Mouse (Mus musculus) gastrocnemius, postnatal 4 days (tissue): Measurements from ENCODE around the gene Paqr3. TPM values are rescaled to one million over a fixed set of nuclear protein-coding genes. Genes with fewer than 3 reads are reported as not detected.

Source experiments
- DNase-seq, 2 experiments: peaks; one replicate each; pipeline ENCODE4 v3.0.0; 2021 to 2022; ENCODE audit warnings: low spot score in 2 of 2, mixed read lengths in 2 of 2
- long read RNA-seq, 2 experiments: library from polyadenylated mRNA; stranded (forward); transcript quantifications; one replicate each; pipeline ENCODE4 v2.0.0; 2021
- total RNA-seq, 2 experiments: library from RNA; stranded (reverse); gene quantifications; 2 replicates each; pipeline ENCODE4 v1.2.3; 2021

Paqr3 gene
- total RNA-seq = 1 to 10 TPM; 3.4 to 3.5 TPM
- long read RNA-seq, experiment 1, partial matches to known transcripts = 1 of 9 reads
- long read RNA-seq, experiment 1, other reads (novel, unspliced or antisense) = 4 of 9 reads
- long read RNA-seq, experiment 2, transcript Paqr3-203 (7 exons, 2,257 nt) = major isoform, 8 of 13 reads
- long read RNA-seq, experiment 2, partial matches to known transcripts = 2 of 13 reads
- long read RNA-seq, experiment 2, other reads (novel, unspliced or antisense) = 3 of 13 reads

DNA sequence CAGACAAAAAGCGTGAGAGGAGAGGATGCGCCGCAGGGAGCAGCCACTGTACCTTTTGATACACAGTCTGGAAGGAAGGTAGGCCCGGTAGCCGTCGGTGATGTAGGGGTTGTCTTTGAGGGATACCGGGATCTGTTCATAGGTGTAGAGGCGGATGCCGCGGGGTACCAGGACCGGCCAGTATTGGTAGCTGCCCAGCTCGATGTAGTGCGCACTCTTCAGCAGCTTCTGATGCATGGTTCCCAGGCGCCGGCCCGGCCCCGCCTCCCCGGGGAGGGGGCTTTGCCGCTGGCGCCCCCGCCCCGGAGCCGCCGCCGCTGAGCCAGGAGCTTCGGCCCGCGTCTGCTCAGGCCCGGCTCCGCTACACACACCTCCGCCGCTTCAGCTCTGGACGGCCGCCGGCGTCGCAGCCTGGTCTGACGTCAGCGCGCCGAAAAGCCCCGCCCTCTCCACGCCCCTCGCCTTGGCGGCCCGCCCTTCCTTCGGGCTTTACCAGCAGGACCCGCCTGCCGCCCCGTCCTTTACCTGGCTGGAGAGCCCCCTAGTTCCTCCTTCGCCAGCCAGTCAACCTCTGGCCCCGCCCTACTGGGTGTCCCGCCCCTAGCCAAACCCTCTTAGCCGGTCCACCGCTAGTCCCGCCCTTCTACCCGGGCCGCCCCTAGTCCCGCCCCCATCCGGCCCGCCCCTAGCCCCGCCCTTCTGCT is at the start of gene Paqr3:
Paqr3 (minus strand) TSS at position 390 of the 704 bp plus-strand sequence.
- peak; percentile 89 to 94 for DNase-seq

DNA sequence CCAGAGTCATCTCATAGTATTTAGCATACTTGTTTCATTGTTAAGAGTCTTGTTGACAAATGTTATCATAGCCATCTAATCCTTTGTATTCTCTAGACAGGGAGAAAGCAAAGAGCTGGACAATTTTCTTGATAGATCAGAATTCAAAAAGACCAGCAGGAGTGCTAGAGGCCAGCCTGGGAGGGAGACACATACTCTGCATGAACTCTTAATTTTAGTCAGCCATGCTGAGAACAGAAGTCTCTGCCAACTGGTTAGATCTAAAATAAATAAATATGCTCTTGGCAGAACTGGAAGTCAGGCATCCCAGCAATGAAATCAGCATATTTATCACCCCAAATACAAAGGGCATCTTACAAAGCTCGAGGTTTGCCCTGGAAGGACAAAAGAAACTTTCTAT is 43.3 kb upstream of the Paqr3 start:
- DNase-seq = no peak

DNA sequence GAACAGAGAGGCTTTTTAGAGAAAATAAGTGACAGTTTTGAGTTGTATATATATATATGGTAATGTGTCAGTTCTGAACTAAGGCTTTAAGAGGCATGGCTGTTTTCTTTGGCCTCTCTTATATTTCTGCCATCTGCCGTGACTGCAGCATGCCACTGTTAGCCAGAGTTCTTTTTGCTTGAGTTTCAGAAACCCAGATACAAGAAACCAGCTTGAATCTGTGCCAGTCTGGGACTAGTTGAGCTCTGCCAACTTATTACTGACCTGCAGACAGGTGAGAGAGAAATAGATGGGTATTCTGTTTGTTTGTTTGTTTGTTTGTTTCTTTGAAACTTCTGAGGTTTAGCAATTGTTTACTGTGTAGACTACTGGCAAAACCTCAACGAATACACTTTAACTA is 23.9 kb upstream of the Paqr3 start:
- no peak for DNase-seq

DNA sequence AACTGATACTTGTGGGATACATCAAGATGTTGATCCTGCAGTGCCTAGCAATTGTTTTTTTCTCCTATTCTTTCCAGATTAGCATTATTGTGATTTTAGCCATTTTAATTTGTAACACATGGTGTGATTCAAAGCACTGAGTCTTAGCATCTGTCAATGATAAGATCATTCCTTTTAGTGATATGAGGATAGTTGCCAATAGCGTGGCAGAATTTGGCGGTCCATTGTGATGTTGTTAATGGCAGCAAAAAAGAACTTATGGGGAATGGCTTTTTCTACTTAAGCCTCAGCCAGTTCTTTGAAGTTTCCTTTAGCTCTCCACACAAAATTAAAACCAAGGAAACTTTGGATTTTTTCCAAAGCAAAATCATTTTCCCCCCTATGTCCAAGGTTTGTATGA is 18.2 kb upstream of the Paqr3 start:
- DNase-seq = no peak

DNA sequence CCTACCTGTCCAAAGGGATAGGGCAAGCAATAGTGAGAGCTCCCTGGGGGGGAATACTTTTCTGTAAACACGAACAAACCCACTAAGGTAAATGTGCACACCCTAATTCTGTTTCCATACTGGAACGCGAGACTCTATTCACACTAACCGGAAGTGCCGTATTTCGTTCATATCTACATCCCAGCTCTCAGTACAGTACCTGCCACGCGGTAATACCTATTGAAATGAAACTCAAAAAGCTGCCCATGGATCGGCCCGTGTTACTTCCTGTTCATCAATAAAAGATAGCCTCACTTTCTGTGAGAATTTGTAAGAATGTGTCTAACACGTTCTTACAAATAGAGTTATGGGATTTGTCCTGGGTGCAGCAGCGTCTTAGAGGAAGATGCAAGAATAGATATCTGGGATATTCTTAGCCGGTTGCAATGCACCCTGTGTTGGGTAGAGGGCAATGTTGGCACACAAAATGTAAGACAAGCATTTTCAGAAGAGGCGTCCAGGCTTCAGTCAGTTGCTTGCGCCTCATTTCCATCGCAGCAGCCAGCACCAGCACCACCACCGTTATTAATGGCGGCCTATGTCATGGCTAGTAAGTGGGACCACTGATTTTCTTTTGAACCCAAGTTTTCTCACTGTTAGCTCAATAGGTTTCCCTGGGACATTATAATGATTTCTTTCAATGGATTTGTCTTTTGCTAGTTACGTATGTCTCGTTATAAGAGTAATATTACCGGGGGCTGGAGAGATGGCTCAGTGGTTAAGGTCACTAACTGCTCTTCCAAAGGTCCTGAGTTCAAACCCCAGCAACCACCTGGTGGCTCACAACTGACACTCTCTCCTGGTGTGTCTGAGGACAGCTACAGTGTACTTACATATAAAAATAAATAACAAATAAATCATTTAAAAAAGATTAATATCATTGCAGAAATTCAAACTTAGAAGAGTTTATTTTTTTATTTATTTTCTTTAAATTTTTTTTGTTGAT is 17.1 kb upstream of the Paqr3 start:
- DNase-seq = peak; percentile 19 to 51

DNA sequence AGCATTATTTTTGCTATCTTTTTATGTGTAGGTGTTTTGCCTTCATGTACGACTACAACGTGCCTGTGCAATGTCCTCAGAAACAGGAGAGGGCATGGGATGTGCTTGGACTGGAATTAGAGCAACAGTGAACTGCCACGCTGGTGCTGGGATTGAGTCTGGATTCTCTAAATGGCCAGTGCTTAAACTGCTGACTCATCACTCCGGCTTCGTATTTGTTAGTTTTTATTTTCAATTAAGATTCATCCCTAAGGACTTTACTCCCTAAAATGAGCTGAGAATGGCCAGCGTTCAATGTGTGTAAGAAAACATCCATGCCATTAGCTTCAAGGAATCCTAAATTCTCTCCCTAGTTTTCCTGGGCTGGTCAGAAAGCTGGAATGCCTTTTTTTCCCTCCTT is 15.9 kb upstream of the Paqr3 start:
- no peak for DNase-seq

DNA sequence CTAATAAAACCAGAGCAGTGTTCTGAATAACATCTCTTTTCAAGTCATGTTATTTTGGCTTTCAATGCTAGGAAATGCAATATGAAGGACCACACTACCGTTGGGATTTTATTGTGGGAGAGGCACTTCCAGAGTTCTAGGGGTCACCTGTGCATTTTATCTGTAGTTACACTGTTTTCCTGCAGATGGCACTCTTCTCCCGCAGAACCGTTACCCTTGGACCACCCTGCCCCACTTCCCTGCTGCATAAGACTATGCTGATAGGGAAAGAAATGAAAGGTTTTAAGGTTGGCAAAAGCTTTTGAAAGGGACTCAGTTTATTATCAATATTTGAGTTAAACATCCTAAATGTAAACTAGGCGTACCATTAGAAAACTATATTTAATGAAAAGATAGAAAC is 14.6 kb upstream of the Paqr3 start:
- DNase-seq = peak in 1 of 2 experiments; percentile 35

DNA sequence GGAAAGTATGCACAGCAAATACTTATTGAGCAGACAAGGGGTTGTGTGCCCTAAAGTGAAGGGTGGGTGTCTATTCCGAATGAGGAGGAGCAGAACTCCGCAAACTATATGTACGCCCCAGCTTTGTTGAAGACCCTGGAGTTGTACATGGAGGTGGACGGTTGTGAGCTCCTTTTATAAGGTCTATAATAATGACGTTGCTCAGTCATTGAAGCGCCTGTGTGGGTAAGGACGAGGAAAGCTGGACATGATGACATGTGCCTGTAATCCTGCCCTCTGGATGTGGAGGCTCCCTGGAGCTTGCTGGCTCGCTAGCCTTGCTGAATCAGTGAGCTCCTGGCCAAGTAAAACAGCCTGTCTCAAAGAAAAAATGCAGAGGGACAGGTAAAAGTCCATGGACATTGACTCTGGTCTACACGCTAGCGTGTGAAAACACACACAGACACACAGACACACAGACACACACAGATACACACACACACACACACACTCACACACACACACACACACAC is 14.1 kb upstream of the Paqr3 start:
- DNase-seq = no peak

DNA sequence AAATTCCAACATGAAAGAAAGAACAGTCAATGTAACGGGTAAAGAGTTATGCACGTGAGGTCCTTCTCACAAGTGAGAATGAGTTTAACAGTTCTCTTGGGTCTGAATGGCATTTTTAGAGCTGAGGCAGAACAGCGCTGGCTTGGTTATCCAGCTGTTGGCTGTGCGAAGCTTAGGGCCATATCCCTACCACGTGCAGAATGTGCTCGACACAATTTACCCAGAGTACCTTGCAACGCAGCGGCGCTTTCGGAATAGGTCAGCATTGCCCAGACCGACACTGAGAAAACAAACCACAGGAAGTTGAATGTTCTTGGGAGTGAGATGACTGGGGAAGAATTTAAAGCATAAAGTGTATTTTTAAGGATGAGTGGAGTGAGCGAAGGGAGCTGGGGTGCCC is 13.6 kb upstream of the Paqr3 start:
- DNase-seq = no peak

DNA sequence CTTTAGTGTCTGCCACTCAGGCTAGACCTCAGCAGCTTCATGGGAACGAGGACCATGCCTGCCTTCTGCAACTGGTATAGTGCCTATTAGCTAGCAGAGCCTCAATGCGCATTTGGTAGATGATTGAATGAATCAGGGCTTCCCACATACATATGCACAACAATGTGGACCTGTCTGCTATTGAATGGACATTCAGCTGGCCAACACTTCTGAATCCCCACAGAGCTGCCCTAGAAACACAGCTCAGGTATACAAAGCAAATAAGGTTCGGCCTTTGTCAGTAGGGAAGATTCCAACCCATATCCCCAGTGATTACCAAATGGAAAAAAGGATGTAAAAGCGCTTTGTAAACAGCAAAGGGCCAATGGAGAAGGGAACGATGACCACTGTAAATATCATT is 699 bp downstream of the Paqr3 start:
- DNase-seq = no peak

DNA sequence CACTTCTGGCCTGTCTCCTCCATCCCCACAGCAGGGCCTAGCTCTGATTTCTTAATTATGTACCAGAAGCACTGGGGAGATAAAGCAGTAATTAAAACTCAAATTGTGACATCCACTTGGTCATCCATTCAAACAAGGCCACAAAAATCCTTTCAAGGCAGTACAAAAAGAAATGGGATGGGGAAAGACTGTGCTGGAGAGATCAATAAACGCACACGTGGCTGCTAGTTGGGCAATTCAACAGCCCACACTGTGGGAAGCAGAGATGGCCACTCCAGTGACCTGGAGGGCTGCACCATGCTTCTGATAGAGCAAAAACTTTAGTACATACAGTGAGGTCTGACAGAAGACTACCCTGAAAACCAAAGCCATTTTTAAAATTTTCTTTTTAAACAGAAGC is 1.3 kb downstream of the Paqr3 start:
- no peak for DNase-seq

DNA sequence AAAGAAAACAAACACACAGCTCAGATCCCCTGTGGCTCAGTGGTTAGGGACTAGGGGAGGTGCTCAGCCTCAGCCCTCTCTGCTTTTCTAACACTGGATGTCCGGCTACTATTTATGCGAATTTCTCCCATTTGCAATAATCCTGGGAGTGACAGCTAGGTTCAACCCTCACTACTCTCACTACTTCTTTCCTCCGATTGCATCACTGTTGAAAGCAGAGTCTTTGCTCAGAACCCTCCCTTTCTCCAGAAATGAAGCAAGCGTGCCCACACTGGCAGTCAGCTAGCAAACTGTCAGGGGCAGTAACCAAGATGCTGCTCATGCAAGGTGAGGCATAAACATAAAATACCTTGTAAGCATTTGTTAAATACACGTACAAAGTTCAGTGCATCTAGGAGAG is 3.1 kb downstream of the Paqr3 start:
- DNase-seq = no peak

DNA sequence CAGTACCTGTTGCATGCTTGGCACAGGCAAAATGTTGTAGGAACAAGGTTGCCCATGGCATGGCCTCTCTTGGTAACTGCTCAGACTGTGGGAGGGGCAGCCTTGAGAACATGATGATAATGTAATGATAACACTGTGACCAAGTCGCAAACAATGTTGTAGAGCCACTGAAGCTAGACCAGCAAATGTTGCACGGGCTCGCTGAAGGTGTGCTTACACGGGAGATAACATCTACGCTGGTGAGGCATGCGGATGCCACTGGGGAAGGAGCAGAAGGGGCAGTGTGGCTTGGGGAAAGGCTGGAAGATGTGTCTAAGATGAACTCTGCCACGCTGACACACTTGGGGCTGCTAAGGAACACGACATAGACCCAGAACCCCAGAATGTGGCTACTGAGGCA is 11.4 kb downstream of the Paqr3 start:
- DNase-seq = no peak

DNA sequence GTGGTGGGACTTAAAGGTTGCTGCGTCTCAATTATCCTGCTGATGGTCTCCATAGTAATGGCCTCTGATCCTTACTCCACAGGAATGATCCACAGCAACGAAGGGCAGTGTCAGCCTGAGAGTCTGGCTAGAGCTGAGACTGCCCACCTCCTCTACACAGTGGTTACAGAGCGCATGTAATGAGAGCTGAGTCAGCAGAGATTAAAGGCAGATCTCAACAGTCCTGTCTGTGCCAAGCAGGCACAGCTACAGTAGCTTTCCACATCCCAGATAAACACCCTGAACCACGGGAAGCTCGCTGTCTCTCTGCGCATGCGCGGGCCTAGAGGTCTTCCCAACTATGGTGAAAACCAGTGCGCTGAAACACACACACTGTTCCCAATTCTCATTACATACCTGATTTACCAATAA is 13.8 kb downstream of the Paqr3 start:
- no peak for DNase-seq

DNA sequence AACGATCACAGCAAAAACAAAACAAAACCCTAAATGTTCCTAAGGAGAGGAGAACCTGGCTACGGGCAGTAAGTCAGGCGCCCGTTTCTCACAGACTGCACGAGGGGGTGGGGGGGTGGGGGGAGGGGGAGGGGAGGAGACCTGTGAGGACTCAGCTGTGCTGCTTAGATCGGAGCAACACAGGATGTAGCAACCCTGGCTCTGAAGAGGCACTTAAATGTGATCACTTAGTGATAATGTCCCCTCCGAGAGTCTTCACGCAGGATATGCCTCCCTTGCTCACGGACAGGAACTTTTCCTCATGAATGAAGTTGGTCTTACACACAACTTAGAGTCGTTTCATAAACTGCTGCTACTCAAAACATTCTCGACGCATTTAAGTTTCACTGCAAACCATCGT is 16.1 kb downstream of the Paqr3 start:
- DNase-seq = no peak

DNA sequence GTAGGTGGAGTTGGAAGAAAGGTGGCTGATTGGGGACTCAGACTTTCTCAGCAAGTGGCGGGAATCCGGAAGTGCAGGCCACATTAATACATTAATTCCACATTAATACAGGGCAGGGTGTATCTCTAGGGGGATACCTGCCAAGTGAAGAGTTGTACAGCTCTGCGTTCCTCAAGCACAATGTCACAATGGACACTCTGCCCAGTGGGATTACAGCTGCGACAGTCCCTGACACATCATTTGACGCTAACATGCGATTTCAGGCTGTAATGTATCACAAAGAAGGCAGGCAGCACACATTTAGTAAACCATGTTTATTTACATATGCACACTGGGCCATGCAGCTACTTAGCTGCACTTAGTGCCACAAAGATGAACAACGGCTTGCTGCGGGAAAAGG is 18.4 kb downstream of the Paqr3 start:
- DNase-seq = no peak

DNA sequence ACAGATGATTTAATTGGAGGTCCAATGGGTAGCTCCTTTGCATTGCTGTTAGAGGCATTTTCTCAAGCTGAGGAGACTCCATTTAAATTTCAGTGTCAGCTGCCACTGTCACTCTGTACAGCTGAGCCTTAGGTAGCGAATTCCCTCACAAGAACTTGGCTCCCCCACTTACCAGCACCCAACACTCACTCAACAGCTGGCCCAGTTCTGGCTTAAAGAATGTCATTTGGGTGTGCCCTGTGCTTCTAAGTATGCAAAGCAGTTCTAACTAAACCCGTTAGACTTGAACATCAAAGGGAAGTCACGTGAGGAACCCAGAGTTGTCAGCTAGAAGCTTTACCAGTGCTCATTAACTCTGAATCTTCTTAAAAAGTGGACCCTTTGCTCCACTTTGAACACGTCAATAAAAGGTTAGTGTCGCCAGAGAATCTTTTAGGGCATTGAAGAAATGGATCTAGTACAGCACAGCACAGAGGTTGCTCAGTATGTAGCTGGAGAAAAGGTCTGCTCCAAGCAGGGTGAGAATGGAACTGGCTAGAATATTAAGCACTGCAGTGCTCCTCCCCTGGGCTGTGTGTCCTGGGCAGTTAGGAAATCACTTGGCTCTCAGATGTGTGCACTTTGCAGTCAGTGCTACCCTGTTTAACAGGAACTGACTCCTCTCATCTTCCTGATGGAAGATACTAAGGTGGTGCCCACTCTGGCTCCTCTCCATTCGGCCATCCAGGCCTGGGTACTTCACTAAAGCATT is 21.2 kb downstream of the Paqr3 start:
- no peak for DNase-seq

DNA sequence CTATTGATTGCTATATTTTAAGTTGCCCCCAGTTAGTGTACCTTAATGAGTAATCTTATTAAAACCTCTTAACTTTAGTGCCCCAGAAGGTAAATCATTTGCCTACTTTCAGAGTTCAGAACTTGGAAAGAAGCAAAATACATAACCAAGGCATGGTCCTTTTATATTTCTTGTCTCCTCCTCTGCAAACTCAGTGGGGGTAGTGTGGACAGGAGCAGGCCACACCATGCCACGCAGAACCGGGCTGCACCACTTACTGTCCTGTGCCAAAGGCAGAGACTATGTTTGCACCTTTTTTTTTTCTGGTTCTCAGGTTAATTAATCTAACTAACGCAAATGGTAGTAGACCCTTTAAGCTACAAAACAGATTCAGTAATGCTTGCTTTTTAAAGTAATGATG is 22.0 kb downstream of the Paqr3 start:
- DNase-seq = no peak

DNA sequence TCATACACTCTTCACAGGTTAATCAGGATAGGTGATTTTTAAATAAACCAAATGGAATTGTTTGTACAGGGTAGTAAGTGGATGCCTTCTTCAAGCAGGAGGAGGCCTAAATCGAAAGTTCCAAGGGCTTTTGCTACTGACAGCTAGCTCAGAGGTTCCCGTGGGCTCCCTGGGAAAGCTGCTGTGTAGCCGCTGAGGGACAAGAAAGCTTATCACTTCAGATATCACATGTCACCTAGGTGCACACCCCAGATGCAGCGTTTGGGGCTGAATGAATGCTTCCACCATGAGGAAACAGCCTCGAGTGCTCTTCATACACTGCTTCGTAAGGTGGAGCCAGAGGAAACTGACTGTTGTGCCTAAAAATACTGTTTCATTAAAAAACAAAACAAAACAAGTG is 23.2 kb downstream of the Paqr3 start:
- DNase-seq = no peak

DNA sequence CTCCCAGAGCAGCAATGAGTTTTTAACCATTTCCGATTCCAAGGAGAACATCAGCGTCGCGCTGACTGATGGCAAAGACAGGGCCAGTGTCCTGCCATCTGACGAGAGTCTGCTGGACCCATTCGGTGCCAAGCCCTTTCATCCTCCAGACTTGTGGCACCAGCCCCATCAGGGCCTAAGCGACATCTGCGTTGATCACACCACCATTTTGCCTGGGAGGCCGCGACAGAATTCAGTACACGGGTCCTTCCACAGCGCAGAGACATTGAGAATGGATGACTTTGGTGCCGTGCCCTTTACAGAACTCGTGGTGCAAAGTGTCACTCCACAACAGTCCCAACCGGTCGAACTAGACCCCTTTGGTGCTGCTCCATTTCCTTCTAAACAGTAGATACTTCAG is 23.6 kb downstream of the Paqr3 start:
- no peak for DNase-seq

DNA sequence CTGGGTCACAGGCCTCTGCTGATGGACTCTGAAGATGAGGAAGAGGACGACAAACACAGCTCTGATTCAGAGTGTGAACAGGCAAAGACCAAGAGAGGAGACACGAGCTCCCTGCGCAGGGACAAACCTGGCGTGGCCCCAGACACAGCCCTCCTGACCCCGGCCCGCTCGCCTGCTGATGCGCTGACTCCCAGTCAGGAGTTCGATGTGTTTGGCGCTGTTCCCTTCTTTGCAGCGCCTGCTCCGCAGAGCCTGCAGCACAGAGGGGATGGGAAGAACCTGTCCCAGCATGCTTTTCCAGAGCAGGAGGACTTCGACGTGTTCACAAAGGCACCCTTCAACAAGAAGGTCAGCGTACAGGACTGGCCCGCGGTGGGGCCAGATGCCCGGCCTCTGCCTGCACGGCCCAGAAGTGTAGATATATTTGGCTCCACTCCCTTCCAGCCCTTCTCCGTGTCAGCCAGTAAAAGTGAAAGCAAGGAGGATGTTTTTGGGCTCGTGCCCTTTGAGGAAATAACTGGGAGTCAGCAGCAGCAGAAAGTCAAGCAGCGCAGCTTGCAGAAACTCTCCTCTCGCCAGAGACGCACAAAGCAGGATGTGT is 24.3 kb downstream of the Paqr3 start:
- no peak for DNase-seq
